Mouse (Mus musculus) cerebellum, adult 9-11 months (tissue): ENCODE measurements at regions not wholly inside any gene's neighbourhood (a gene's known extent, or its start where the extent isn't known, plus 50 kb on each side); places are given as distances from the start of the nearest gene placed in this dataset.
"Not testable (repeated sequence)": the region's sequence is repeated elsewhere in the genome, so short reads cannot be mapped to it uniquely, and the experiment has no call there.

Experiments
- DNase-seq: peaks from one replicate; pipeline ENCODE4 v3.0.0; 2022

DNA sequence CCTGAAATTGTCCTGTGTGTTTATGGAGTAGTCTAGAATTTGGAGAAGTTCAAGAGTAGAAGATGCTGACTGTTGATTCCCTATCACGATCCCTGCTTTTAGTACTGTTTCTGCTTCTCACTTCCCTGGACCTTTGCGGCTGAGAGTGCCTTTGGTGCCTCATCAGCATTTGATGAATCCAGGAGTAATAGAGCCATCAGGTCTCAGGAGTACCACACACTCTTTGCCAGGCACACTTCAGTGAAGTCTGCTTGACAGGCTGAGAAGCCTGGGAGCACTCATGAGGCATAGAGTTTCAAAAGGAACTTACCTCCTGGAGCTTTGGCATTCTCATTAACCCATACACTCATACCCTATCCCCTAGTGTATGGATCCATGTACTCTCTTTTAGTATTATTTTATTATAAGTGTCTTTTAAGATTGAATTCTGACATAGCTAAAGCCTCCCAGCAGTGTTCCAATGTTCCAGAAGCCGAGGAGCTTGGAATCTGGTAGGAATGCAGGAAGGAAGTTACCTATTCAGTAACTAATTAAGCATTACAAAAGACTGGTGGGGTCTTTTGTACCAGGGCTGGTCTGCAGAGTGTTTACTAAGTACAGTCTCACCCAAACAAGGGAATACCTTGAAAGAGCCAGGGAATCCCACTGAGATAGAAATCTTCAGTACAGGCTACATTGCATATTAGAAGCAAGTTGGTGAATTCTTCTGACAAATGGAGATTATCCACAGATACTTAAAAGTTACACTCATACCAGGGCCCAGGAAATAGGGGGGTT is 139.7 kb downstream of the Tex13c3 start:
- DNase-seq: not testable (repeated sequence)

DNA sequence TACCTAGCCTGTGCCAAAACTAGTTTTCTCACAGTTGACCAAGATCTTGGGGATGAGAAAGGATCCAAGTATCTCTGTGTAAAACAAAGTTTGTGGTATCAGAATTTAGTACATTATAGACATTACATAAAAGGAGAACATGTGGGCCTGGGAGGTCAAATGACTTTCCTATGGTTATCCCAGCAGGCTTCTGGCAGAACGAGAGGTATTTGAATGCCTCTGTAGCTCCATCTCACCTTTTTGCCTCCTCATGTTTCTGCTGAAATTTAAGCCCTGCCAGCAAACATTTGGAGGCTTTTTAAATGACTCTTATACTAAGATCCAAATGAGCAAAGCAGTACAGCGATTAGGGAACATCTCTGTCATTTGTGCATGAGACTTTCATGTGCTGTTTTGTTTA is 167.8 kb downstream of the Tex13c3 start:
- peak; percentile 54 for DNase-seq

DNA sequence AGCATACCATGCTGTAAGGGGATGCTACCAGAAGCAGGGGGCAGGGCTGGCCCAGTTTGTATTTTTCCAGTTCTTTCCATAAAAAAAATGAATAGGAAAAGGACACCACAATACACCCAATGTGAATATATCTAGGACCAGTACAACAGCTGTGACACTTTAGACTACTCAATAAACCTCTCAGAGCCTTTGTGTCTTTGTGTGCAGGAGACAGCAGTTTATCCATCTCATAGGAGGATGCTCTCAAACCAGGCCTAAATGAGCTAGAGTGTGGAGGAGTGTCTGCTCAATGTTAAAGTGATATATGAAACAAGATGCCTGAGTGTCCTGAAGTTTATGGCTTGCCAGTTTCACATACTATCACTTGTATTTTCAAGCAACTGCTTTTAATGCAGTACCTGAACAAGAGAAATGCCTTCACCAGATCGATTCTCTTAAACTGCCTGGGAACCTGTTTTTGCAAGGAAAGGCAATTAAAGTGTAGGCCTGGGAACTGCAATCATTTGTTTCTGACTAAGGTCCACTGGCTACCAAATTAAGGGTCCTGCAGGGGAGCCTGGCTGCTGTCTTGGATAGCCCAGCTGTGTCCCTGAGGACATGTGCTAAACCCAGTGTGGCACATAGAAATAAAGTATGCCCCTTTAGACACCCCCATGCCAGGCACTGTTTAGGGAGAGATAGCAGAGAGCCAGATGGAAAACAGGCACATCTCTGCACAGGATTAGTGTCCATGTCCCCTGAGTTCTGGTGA is 169.1 kb downstream of the Tex13c3 start:
- no peak for DNase-seq

DNA sequence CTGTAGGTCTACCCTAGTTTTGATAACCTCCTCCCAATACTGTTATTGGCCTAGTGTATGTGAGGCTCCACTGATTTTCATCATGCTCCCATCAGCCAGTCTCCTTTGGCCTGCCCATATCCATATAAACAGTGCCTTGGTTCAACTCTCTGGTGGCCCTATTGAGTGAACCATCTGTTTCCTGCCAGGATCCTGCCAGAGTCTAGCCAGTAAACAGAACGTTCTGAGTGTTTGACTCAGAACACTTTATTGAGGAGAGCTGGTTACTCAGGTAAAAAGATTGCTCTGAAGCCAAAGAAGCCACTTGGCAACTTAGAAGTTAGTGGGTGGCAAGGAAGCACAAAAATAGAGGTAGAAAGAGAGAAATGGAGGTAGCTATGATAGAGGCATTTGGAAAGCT is 169.7 kb downstream of the Tex13c3 start:
- peak; percentile 77 for DNase-seq

GRCm38 (mm10) chrX:19288171-19288570 is 192.9 kb downstream of the Tex13c3 start:
- DNase-seq: no peak

DNA sequence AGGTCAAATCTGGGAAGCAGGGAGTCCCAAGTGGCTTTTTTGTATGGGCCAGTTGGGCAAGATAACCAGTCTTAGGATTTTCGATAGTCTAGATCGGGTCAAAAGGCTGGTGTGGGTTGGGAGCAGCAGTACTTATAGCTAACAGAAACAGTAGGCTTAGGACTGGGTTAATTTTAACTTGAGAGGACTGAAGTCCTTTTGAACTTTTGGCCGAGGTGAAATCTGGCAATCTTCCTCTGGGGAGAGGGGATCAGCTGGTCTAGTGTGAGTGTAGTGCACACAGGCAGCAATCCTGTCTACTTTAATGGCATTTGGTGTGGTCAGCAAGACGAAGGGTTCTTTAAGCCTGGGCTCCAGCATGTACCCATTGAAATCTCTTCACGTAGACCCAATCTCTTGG is 194.7 kb downstream of the Tex13c3 start:
- no peak for DNase-seq

- no peak for DNase-seq
Measured at GRCm38 (mm10) chrX:19285773-19286172, 195.3 kb downstream of the Tex13c3 start.

DNA sequence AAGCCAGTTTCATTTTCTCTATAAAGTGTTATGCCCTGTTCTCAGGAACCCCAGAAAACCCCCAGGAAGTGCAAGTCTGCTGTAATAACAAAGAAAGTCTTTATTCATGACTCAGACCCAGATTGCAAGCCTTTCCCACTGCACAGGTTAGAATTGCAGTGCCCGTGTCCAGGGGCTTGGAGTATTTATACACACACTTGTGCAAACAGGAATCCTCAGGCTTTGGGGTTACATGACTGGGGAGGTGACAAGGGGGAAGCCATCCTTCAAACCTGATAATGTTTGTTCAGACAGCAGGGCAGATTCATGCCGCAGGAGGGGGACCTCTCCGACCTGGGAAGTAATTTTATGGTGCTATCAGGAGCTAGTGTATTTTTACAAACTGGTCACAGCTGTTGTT is 198.0 kb downstream of the Tex13c3 start:
- no peak for DNase-seq

GRCm38 (mm10) chrX:19264237-19264636 is 216.9 kb downstream of the Tex13c3 start:
- no peak for DNase-seq

GRCm38 (mm10) chrX:19246777-19247619 is 234.1 kb downstream of the Tex13c3 start:
- no peak for DNase-seq

DNA sequence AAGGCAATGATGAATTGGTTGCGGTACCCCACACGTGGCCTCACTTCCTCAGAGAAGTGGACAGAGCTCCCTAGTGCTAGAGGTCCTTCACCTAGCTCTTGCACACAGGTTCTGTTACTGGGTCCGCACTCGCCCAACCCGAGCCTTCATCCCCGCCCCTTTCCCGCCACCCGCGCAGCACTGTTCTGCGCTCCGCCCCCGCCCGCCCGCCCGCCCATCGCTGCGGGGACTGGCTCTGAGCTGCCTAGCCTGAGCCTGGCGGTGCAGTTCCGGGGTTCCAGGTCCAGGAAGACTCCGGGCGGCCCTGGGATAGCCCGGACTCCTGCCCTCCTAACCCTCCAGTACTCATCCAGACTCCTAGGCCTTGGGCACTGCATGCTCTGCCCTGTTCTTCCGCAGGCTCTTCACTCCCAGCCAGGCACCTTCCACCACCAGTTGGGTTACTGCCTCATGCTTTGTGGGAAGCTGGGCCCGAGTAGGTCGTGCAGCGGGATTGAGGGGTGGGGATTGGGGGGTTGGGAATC is 243.3 kb downstream of the Tex13c3 start:
- DNase-seq: peak; percentile 69

GRCm38 (mm10) chrX:19237048-19237737 is 243.9 kb downstream of the Tex13c3 start:
- peak; percentile 62 for DNase-seq

GRCm38 (mm10) chrX:19235449-19235848 is 245.7 kb downstream of the Tex13c3 start:
- no peak for DNase-seq

DNA sequence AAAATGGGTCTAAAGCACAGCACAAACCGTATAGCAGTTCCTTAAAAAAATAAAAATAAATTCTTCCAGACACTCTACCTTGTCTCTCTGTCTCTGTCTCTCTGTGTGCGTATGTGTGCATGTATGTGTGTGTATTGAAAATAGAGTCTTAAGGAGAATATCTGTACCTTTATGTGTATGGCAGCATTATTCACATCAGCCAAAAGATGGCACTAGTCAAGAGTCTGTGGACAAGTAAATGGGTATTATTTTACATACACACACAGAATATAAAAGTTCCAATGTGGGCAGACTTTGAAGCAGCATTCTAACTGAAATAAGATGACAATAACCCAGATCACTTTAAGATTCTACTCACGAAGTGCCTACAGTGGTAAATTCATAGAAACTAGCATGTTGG is 249.3 kb downstream of the Tex13c3 start:
- DNase-seq: no peak

GRCm38 (mm10) chrX:19223336-19223735 is 257.8 kb downstream of the Tex13c3 start:
- DNase-seq: no peak

DNA sequence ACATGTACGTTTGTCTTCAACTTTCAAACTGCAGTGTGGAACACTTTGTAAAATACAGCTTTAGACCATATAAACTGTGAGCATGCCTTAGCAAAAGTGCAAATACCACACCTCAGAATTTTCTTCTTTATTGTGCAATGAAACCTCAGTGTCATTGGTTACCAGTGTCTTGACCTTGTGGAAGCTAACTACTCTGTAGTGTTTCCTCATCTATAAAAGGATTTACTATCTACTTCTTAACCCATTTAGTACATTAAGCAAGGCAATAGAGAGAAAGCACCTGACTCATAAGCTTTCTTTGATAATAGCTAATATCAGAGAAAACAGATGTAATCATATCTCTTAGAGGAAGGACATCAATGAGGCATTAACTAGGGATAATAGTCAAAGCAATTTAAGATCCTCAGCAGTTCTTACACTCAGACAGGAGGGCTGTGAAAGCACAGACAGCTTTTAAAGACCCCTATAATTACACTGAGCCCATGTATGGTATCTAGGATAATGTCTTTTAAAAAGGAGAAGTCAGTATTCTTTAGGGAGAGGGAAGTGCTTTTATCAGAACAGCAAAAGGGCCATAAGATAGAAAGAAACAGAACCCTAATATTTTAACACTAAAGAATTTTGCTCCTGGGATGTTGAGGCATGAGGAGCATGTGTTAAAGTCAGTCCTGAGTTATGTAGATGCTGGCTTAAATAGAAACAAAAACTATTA is 260.2 kb downstream of the Tex13c3 start:
- DNase-seq: no peak

- DNase-seq: no peak
Measured at GRCm38 (mm10) chrX:19219727-19220126, 261.4 kb downstream of the Tex13c3 start.

GRCm38 (mm10) chrX:19219301-19219700 is 261.8 kb downstream of the Tex13c3 start:
- DNase-seq: no peak

DNA sequence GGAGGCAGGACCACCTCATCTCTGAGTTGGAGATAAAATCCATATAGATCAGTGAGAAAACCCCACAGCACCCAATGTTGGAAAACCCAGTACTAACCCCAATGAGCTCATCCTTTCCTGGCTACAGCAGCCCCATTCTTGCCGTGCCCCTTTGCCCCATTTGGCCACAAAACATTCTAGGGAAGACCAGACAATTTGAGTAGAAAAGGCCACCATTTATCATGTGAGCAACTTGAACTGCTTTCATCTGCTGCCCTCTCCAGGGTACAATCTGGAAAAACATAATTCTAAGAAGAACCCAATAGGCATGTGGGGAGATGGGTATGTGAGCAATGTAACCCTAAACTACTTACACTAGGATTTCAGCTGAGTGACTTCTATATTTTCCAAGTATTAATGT is 274.7 kb downstream of the Tex13c3 start:
- no peak for DNase-seq

DNA sequence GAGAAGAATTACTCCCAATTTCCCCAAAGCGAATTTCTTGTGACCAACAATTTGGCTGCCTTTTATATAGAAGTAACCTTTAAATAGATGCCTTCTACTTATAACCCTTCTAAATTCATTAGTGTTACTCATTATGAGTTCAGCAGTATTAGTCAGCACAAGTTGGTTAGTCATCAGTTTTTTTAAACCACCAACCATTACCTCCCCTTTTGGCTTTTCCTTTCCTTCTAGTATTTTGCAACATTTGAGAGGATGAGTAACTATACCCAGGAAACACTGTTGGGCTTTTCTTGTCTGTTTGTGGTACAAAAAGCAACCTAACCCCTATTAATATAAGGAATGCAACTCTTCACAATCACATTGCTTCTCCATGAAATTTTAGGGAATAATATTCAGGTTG is 278.6 kb downstream of the Tex13c3 start:
- no peak for DNase-seq

GRCm38 (mm10) chrX:19201383-19201782 is 279.7 kb downstream of the Tex13c3 start:
- no peak for DNase-seq

DNA sequence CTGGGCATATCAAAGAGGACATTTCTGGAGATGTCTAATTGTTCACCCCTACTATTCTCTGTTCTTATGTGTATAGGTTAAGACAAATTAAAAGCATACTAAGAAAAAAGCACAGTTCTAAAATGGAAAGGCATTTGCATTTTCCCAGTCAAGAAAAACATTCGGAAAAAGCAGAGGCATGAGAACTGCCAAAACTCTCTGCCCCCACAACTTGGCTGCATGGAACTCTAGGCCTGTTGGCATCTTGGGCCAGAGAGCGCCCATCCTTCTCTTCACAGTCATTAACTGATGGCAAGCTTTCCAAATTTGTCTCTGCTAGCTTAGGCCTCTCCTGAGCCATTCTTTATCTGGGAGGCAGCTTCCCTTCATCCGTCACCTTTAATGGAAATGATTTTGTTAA is 281.6 kb downstream of the Tex13c3 start:
- no peak for DNase-seq
